Mouse (Mus musculus): ENCODE data around the gene Syt17.

DNA sequence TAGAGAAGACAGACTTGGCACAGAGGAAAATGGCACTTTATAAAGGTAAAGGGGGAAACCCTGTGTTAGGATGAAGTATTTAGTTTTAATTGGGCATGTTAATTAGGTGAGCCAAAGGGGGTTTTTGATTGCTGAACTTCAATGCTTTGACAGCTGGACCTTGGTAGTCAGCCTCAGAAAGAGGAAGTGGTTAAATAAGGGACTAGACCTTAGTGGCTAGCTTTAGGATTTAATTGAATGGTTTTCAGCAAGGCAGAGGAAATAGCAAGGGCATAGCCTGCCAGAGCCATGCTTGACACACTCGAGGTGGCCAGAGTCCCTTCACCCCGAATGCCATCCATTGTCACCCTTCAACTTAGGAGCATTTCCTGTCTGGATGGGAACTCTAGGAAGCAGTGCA is 101.6 kb downstream of the Syt17 start:
- TF ChIP-seq USF1 (IDR thresholded peaks at IDR 0.05; ENCODE audit: low read depth) (no peak), POLR2A (IDR thresholded peaks at IDR 0.05; ENCODE audit: insufficient read length, low read depth) (no peak), SRF (IDR thresholded peaks at IDR 0.05; ENCODE audit: control insufficient read depth, insufficient read length, low read depth) (no peak), E2F4 (IDR thresholded peaks at IDR 0.05; ENCODE audit: insufficient read depth) (no peak), POLR2AphosphoS2 (IDR thresholded peaks at IDR 0.05; ENCODE audit: insufficient read length, low read depth) (no peak), CEBPB (IDR thresholded peaks at IDR 0.05; ENCODE audit: insufficient read depth, poor library complexity, severe bottlenecking) (no peak), MAX (IDR thresholded peaks at IDR 0.05; ENCODE audit: low read depth) (no peak), REST (IDR thresholded peaks at IDR 0.05; ENCODE audit: insufficient read depth, insufficient read length) (no peak)
